Mouse (Mus musculus) olfactory bulb, adult 2 months (tissue): ENCODE measurements around the gene Itpkc.

Source experiments
- CTCF ChIP-seq: fragments of 200-500 bp; IDR thresholded peaks from 2 replicates; pipeline ENCODE4 v1.5.1; 2012; ENCODE audit warnings: low read depth, mild to moderate bottlenecking, low read length, moderate library complexity; ENCODE audit not compliant: insufficient read depth
- POLR2A ChIP-seq: fragments of 200-500 bp; IDR thresholded peaks from 2 replicates; pipeline ENCODE4 v1.6.1; 2012; ENCODE audit warnings: mild to moderate bottlenecking, low read depth, low read length, moderate library complexity; ENCODE audit not compliant: insufficient read depth

- TF ChIP-seq CTCF: no peak; the same call in 1 of the 2 replicates
- no peak for TF ChIP-seq POLR2A
Measured at GRCm38 (mm10) chr7:27184964-27185363, 43.5 kb downstream of the Itpkc start.
